Comparison of ENCODE assay signal across 13 mouse cellular contexts in genomic region chr4:63291658-63292057, GRCm38 (mm10). TPM values are rescaled to one million over a fixed set of nuclear protein-coding genes. Genes with fewer than 3 reads are reported as not detected.
DNase-seq lines count a peak whose midpoint lies in the region; ATAC-seq and TF ChIP-seq lines count a peak whose summit lies in the region.
"Had no signal": no experiment of that assay in that cellular context is flagged by ENCODE, and none has a peak within 500 bp of the region (broad histone marks: within the 10 kb centered on the region; RNA-seq: fewer than 3 reads in every experiment).

No protein-coding gene starts in this region.

- no peak overlapping the region for H3K9ac ChIP-seq in intestine, embryonic 14.5 days (ENCODE audit: low read length)
- no peak overlapping the region for H3K9ac ChIP-seq in intestine, embryonic 16.5 days (ENCODE audit: low read depth, low read length)
- H3K9ac ChIP-seq in limb, embryonic 14.5 days (ENCODE audit: low read depth, low read length, severe bottlenecking), result no peak overlapping the region
- H3K9ac ChIP-seq: liver, postnatal 0 days had no signal

- no peak for TF ChIP-seq POLR2A in limb, embryonic 14.5 days (IDR thresholded peaks at IDR 0.05; ENCODE audit: borderline replicate concordance, extremely low read depth, insufficient read depth, insufficient read length)
- TF ChIP-seq POLR2A in thymus, adult 2 months (IDR thresholded peaks at IDR 0.05; ENCODE audit: control insufficient read depth, extremely low read depth, insufficient read depth, low read length, poor library complexity), result no peak

- WGBS in intestine, embryonic 14.5 days, result 88% methylated on average over 4 of the region's 4 CpGs
- WGBS in intestine, embryonic 16.5 days, result 80% methylated on average over 4 of the region's 4 CpGs
- WGBS in embryonic facial prominence, embryonic 10.5 days, result 88% methylated on average over 4 of the region's 4 CpGs
- WGBS in limb, embryonic 14.5 days, result 87% methylated on average over 4 of the region's 4 CpGs
- WGBS in thymus, adult 2 months, result 95% methylated on average over 4 of the region's 4 CpGs

- H3K4me2 ChIP-seq in intestine, embryonic 14.5 days (ENCODE audit: low read length), result no peak overlapping the region
- H3K4me2 ChIP-seq in intestine, embryonic 16.5 days (ENCODE audit: low read depth, low read length), result no peak overlapping the region
- no peak overlapping the region for H3K4me2 ChIP-seq in limb, embryonic 14.5 days (replicated peaks; ENCODE audit: low read depth, low read length, severe bottlenecking)
- H3K4me2 ChIP-seq: heart, embryonic 11.5 days had no signal

- H3K27me3 ChIP-seq in intestine, embryonic 14.5 days (replicated peaks; ENCODE audit: control insufficient read depth, insufficient read depth, low read length), result no peaks in the 10 kb centered on the region
- no peaks in the 10 kb centered on the region for H3K27me3 ChIP-seq in intestine, embryonic 16.5 days (replicated peaks; ENCODE audit: control insufficient read depth, insufficient read depth, low read length)
- no peaks in the 10 kb centered on the region for H3K27me3 ChIP-seq in embryonic facial prominence, embryonic 10.5 days (replicated peaks; ENCODE audit: low read depth, poor library complexity, severe bottlenecking)
- no peaks in the 10 kb centered on the region for H3K27me3 ChIP-seq in limb, embryonic 14.5 days (ENCODE audit: control insufficient read depth, insufficient read depth, low read length)
- no peaks in the 10 kb centered on the region for H3K27me3 ChIP-seq in thymus, adult 2 months (ENCODE audit: control insufficient read depth, insufficient read depth, low read length)

- H3K4me3 ChIP-seq in intestine, embryonic 14.5 days (ENCODE audit: low read depth, low read length), result no peak overlapping the region
- H3K4me3 ChIP-seq in intestine, embryonic 16.5 days (ENCODE audit: low read length), result no peak overlapping the region
- H3K4me3 ChIP-seq in embryonic facial prominence, embryonic 10.5 days, result no peak overlapping the region
- no peak overlapping the region for H3K4me3 ChIP-seq in limb, embryonic 14.5 days (replicated peaks; ENCODE audit: low read length)
- H3K4me3 ChIP-seq in thymus, adult 2 months (ENCODE audit: control insufficient read depth, insufficient read depth, low read length), result no peak overlapping the region
- H3K4me3 ChIP-seq: left cerebral cortex, adult 2 months had no signal

- DNase-seq in cerebellum, adult 8-10 months, result peak; percentile 41
- no peak for DNase-seq in cerebellum, postnatal 4 days (ENCODE audit: low spot score in 2 of 2)
- DNase-seq in intestine, embryonic 14.5 days (ENCODE audit: low spot score), result no peak
- DNase-seq in embryonic facial prominence, embryonic 10.5 days (ENCODE audit: low spot score), result no peak
- DNase-seq in limb, embryonic 14.5 days (ENCODE audit: low spot score), result no peak
- no peak for DNase-seq in thymus, adult 2 months
- DNase-seq in spleen, postnatal 4 days (ENCODE audit: low spot score in 2 of 2), result no peak
- DNase-seq: liver, postnatal 0 days had no signal

- ATAC-seq in intestine, embryonic 14.5 days (replicated peaks; ENCODE audit: low FRiP score, low TSS enrichment, low read depth), result no peak
- no peak for ATAC-seq in intestine, embryonic 16.5 days
- ATAC-seq in limb, embryonic 14.5 days (ENCODE audit: low FRiP score, low read depth), result no peak
- ATAC-seq: liver, postnatal 0 days had no signal

- H3K9me3 ChIP-seq in intestine, embryonic 14.5 days (ENCODE audit: control insufficient read depth, low read length), result no peaks in the 10 kb centered on the region
- H3K9me3 ChIP-seq in intestine, embryonic 16.5 days (ENCODE audit: control insufficient read depth, low read length), result no peaks in the 10 kb centered on the region
- H3K9me3 ChIP-seq in embryonic facial prominence, embryonic 10.5 days, result no peaks in the 10 kb centered on the region
- no peaks in the 10 kb centered on the region for H3K9me3 ChIP-seq in limb, embryonic 14.5 days (ENCODE audit: control insufficient read depth, low read length)

- peak overlapping the region; percentile 43; the same call in 1 of the 2 replicates for H3K27ac ChIP-seq in intestine, embryonic 14.5 days (ENCODE audit: low read depth)
- H3K27ac ChIP-seq in intestine, embryonic 16.5 days (ENCODE audit: low read length), result no peak overlapping the region
- H3K27ac ChIP-seq in embryonic facial prominence, embryonic 10.5 days (replicated peaks), result peak overlapping the region; percentile 2; the same call in 1 of the 2 replicates
- H3K27ac ChIP-seq in limb, embryonic 14.5 days (replicated peaks; ENCODE audit: low read depth, low read length), result peak overlapping the region; percentile 80; the same call in 1 of the 2 replicates
- no peak overlapping the region for H3K27ac ChIP-seq in thymus, adult 2 months (ENCODE audit: control insufficient read depth, insufficient read depth, low read length)
- H3K27ac ChIP-seq: left cerebral cortex, adult 2 months had no signal

- no peak for TF ChIP-seq CTCF in thymus, adult 2 months (IDR thresholded peaks at IDR 0.05; ENCODE audit: borderline replicate concordance, control insufficient read depth, extremely low read depth, insufficient read depth, low read length, poor library complexity)

- H3K36me3 ChIP-seq in intestine, embryonic 14.5 days (ENCODE audit: control insufficient read depth, insufficient read depth, low read length), result peaks cover 62% of the 10 kb centered on the region
- H3K36me3 ChIP-seq in intestine, embryonic 16.5 days (ENCODE audit: control insufficient read depth, insufficient read depth, low read length), result peaks cover 4% of the 10 kb centered on the region; the same call in 1 of the 2 replicates
- peaks cover 37% of the 10 kb centered on the region for H3K36me3 ChIP-seq in embryonic facial prominence, embryonic 10.5 days (replicated peaks)
- H3K36me3 ChIP-seq in limb, embryonic 14.5 days (ENCODE audit: control insufficient read depth, insufficient read depth, low read length), result peaks cover 76% of the 10 kb centered on the region
- H3K36me3 ChIP-seq in thymus, adult 2 months (ENCODE audit: control insufficient read depth, insufficient read depth, low read length), result no peaks in the 10 kb centered on the region

- peaks cover 11% of the 10 kb centered on the region for H3K4me1 ChIP-seq in intestine, embryonic 14.5 days (replicated peaks; ENCODE audit: control insufficient read depth, insufficient read depth, low read length)
- H3K4me1 ChIP-seq in intestine, embryonic 16.5 days (ENCODE audit: control insufficient read depth, insufficient read depth, low read length), result peaks cover 9% of the 10 kb centered on the region
- H3K4me1 ChIP-seq in embryonic facial prominence, embryonic 10.5 days, result peaks cover 30% of the 10 kb centered on the region
- H3K4me1 ChIP-seq in limb, embryonic 14.5 days (ENCODE audit: control insufficient read depth, insufficient read depth, low read length), result peaks cover 22% of the 10 kb centered on the region
- H3K4me1 ChIP-seq in thymus, adult 2 months (replicated peaks; ENCODE audit: control insufficient read depth, insufficient read depth, low read length), result 0 out of 2 replicates have a peak, but pooled peaks cover 2% of the 10 kb centered on the region

RNA-seq across cellular contexts. Expression of gene Orm1, which starts 52.7 kb away (rescaled TPM):
- not detected in 2 replicates for polyA plus RNA-seq in intestine, embryonic 14.5 days (2014; fragmentation: Nextera tagmentation; extraction: Ambion mirVana)
- not detected in 2 replicates for polyA plus RNA-seq in intestine, embryonic 16.5 days (2015; fragmentation: Nextera tagmentation; extraction: Ambion mirVana)
- not detected in 2 replicates for polyA plus RNA-seq in embryonic facial prominence, embryonic 10.5 days (2016; fragmentation: Nextera tagmentation; extraction: Ambion mirVana)
- 0.28 TPM in 1 of 2 replicates, not detected in the other for polyA plus RNA-seq in limb, embryonic 14.5 days (2012; rRNA removed)
- polyA plus RNA-seq in limb, embryonic 14.5 days (2014; fragmentation: Nextera tagmentation; extraction: Ambion mirVana), result 0.43 and 1.6 TPM in 2 replicates
- 3.5 and 5.3 TPM in 2 replicates for polyA plus RNA-seq in thymus, adult 2 months (2012; rRNA removed)
- polyA plus RNA-seq: embryonic facial prominence, embryonic 11.5 days; heart, embryonic 11.5 days; midbrain, embryonic 16.5 days had no signal

Comparison
In these comparisons a context has a peak if more than half of its experiments do, and no peak if none do; other contexts are left out.
1. H3K27ac ChIP-seq: peak in intestine, embryonic 14.5 days (single experiment), embryonic facial prominence, embryonic 10.5 days (single experiment) and limb, embryonic 14.5 days (single experiment); none in intestine, embryonic 16.5 days (single experiment) and thymus, adult 2 months (single experiment).